Mouse (Mus musculus) common myeloid progenitor, adult 5-6 weeks (primary cell): ENCODE results near the gene Prg2. TPM values are rescaled to one million over a fixed set of nuclear protein-coding genes. Genes with fewer than 3 reads are reported as not detected.
A peak's percentile ranks its signal among the peaks of the same experiment; 100 is the strongest.

Experiments used
- ATAC-seq: replicated peaks from 2 replicates; pipeline ENCODE4 v1.8.0; 2016; ENCODE audit warnings: low read depth, mild to moderate bottlenecking, moderate TSS enrichment, inconsistent platforms; ENCODE audit not compliant: poor library complexity, severe bottlenecking
- total RNA-seq: library from RNA; stranded (forward); fragments of 200-1000, 187-1606 nt; gene quantifications from 2 replicates; pipeline ENCODE4 v1.2.3, GENCODE M21; 2017

Prg2 gene
- total RNA-seq, 1 experiment from 2014 or later: 26.2 TPM

DNA sequence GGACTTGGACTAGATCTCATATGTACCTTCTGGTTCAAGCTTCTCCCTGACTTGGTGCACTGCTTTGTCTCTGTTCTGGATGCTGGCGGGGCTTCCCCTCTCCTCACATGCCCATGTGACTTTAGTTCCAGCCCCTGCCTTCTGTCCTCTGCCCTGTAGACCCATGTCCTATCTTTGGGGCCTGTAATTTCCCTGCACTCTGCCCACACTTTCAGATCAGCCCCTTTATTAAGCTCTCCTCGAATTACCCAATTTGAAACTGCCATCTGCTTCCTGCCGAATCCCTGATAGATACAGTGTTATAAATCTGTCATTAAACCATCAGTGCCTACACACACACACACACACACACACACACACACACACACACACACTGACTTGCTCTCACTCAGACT, 34.3 kb downstream of the Prg2 start:
- ATAC-seq: peak; percentile 66

DNA sequence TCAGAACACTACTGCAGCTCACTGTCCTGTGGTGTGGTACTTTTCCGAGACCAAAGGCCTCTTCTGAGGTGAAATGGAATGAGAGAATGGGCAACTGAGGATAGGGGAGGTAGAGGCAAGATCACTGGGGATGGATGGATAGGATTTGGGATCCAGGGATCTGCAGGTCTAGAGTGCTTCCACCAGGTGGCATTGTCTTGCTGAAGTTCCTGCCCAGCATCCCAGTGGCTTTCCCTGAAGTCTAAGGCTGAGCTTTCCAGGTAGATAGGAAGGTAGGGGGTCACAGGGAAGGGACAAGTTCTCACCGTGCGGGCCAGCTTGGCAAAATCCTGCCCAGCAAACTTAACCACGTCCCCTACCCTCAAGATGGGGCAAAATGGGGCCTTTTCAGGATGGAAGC, 41.8 kb downstream of the Prg2 start:
- peak; percentile 43; the same call in 1 of the 2 replicates for ATAC-seq

DNA sequence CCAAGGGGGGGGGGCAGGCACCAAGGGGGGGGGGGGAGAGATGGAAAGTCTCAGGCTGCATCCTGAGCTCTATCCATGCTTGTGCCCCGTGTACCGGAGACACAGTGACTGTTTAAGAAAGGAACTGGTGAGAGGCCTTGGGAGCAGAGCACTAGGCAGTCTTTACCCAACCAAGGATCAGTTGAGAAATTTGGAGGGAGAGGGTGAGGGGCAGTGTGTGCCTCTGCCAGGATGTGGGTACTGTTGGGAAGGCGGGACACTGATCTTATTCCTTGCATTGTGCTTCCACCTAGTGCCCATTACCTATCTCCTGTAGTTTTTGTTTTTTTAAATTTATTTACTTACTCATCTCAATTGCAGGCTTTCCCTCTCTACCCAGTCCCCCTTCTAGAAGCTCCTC, 45.9 kb downstream of the Prg2 start:
- peak; percentile 27; the same call in 1 of the 2 replicates for ATAC-seq

DNA sequence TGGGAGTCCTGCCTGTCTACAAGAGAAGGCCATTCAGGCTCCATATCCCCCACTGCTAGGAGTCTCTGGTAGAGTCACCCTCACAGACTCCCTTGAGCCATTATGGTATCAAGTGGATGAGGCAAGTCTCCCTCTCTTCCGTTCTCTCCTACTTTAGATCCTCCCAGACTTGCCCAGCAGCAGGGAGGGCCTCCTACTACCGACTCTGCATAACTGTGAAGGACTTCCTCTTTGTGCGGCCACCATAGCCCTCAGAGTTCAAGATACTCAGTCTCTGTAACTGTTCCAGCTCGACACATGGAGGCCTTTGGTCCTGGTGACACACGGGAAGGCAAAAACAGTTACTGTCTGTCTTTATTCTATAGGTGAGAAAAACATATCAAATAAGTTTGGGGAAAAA, 47.0 kb downstream of the Prg2 start:
- peak; percentile 78 for ATAC-seq

DNA sequence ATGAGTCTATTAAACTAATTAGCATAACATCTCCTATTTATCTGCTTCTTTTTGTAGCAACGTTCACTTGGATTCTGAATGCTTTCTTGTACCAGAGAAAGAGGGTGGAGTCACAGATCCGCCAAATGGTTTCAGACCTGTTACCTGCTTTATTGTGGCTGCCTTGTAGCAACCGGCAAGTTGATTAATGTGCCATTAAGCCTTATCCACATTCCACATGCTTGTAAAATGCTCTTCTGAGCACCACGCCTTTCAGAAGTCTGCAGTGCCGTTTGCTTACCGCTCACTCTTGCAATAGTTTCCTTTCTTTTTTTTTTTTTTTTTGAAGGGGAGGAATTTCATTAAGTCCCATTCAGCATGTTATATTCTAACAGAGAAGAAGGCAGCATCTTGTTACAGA, 49.6 kb downstream of the Prg2 start:
- no peak for ATAC-seq

DNA sequence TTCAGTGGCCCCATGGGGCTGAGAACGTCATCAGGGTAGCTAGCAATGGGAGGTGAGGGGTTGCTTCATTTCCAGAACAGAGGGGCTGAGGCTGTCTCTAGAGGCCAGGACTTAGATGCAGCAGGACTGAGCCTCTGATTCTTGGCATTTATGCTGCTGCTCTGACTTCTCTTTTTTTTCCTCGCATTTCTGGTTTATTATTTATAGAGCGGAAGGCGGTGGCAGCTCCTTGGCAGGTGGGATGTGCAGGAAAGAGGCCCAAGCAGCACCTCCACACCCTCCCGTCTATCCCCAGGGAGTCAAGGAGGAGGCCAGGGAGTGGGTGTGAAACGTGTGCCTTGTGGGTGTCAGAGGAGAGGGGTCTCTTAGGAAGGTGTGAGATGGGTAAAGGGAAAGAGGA, 50.7 kb downstream of the Prg2 start:
- ATAC-seq: peak; percentile 8; the same call in 1 of the 2 replicates

DNA sequence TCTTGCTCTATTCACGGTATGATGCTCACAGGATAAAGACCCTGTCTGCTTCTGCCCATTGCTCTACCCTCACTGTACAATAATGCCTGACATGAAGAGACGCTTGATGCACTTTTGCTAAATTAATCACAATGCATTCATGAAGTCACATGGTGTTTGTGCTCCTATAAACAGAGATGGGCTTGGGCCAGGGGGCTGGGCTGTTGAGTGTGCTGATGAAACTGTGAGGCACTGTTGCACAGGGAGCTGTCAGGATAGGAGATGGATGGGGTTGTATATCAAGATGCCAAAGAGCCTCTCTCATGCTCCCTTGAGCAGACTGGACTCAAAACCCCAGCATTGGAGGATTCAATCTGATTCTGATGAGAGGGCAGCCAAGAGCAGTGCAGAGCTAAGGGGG, 52.9 kb downstream of the Prg2 start:
- ATAC-seq: no peak

Other genes starting within 250 kb of the Prg2 start
- 0.27 and 1.5 TPM in 2 replicates for gene Ypel4, start 246.4 kb upstream of the Prg2 start, total RNA-seq
- 2.8 TPM in 1 of 2 replicates, not detected in the other for gene Gm19426, start 236.8 kb upstream of the Prg2 start, total RNA-seq
- not detected in 2 replicates for gene Serping1, start 205.0 kb upstream of the Prg2 start, total RNA-seq
- gene Ube2l6, start 181.6 kb upstream of the Prg2 start, total RNA-seq: 20.6 and 24.7 TPM in 2 replicates
- gene Smtnl1, start 157.8 kb upstream of the Prg2 start, total RNA-seq: not detected in 2 replicates
- gene Timm10, start 153.5 kb upstream of the Prg2 start, total RNA-seq: 43.7 and 48.9 TPM in 2 replicates
- 21.0 and 23.4 TPM in 2 replicates for gene Slc43a1, start 141.6 kb upstream of the Prg2 start, total RNA-seq
- not detected in 2 replicates for gene Rtn4rl2, start 93.8 kb upstream of the Prg2 start, total RNA-seq
- 91.9 and 105 TPM in 2 replicates for gene Slc43a3, start 43.9 kb upstream of the Prg2 start, total RNA-seq
- 2.8 and 7.1 TPM in 2 replicates for gene Prg3, start 7.8 kb downstream of the Prg2 start, total RNA-seq
- 433 and 486 TPM in 2 replicates for gene Ssrp1, start 56.8 kb downstream of the Prg2 start, total RNA-seq
- gene P2rx3, start 57.0 kb downstream of the Prg2 start, total RNA-seq: not detected in 2 replicates
- gene Tnks1bp1, start 67.6 kb downstream of the Prg2 start, total RNA-seq: 2.9 and 5.1 TPM in 2 replicates
- 0.14 and 0.29 TPM in 2 replicates for gene Aplnr, start 155.8 kb downstream of the Prg2 start, total RNA-seq
- not detected in 2 replicates for gene Lrrc55, start 216.7 kb downstream of the Prg2 start, total RNA-seq